Mouse (Mus musculus) left cerebral cortex, postnatal 4 days (tissue): ENCODE measurements around the gene Gli3. TPM values are rescaled to one million over a fixed set of nuclear protein-coding genes. Genes with fewer than 3 reads are reported as not detected.

Source experiments
- DNase-seq: peaks from one replicate; pipeline ENCODE4 v3.0.0-alpha.2; 2022
- intact Hi-C: fragments of 180-260 bp; cut with DNase I; formaldehyde crosslinking; loops from one replicate; pipeline ENCODE4 v1.15.1; 2025
- total RNA-seq, 2 experiments: library from RNA; stranded (reverse); gene quantifications; 2 replicates each; pipeline ENCODE4 v1.2.3; 2021

Gli3 gene
- total RNA-seq, 2 experiments from 2014 or later: 8.1 to 8.2 TPM

- intact Hi-C loops: no loop called here
- no peak for DNase-seq
Measured at GRCm38 (mm10) chr13:15699116-15699515, 236.1 kb downstream of the Gli3 start.

- DNase-seq: no peak
- intact Hi-C loops: no loop called here
Measured at GRCm38 (mm10) chr13:15704669-15705068, 241.6 kb downstream of the Gli3 start.

- no peak for DNase-seq
- intact Hi-C loops: no loop called here
Measured at GRCm38 (mm10) chr13:15707481-15707881, 244.4 kb downstream of the Gli3 start.

GRCm38 (mm10) chr13:15713486-15713885 lies 250.5 kb downstream of the Gli3 start:
- no peak for DNase-seq
- intact Hi-C loops: loop anchor here (10.0 kb wide), 1 partner anchor 249 kb away; the partner anchor contains the start of gene Gli3

- DNase-seq: no peak
- intact Hi-C loops: loop anchor here (10.0 kb wide), 1 partner anchor 250 kb away; the partner anchor contains the start of gene Gli3
Measured at GRCm38 (mm10) chr13:15714331-15714725, 251.3 kb downstream of the Gli3 start.

GRCm38 (mm10) chr13:15714726-15715437 lies 251.8 kb downstream of the Gli3 start:
- intact Hi-C loops: loop anchor here (5.0 to 10.0 kb wide), 2 partner anchors 250 to 1043 kb away; partner anchors contain the start of gene Gli3
- DNase-seq: peak; percentile 34

GRCm38 (mm10) chr13:15721446-15721845 lies 258.4 kb downstream of the Gli3 start:
- intact Hi-C loops: no loop called here
- DNase-seq: no peak

- no peak for DNase-seq
- intact Hi-C loops: no loop called here
Measured at GRCm38 (mm10) chr13:15722766-15723379, 259.8 kb downstream of the Gli3 start.

GRCm38 (mm10) chr13:15724723-15725122 lies 261.7 kb downstream of the Gli3 start:
- DNase-seq: no peak
- intact Hi-C loops: no loop called here

GRCm38 (mm10) chr13:15741771-15742170 lies 278.7 kb downstream of the Gli3 start:
- intact Hi-C loops: no loop called here
- peak; percentile 82 for DNase-seq

GRCm38 (mm10) chr13:15742308-15742707 lies 279.3 kb downstream of the Gli3 start:
- no peak for DNase-seq
- intact Hi-C loops: no loop called here

GRCm38 (mm10) chr13:15742777-15743176 lies 279.7 kb downstream of the Gli3 start:
- no peak for DNase-seq

GRCm38 (mm10) chr13:15758835-15759632 lies 296.0 kb downstream of the Gli3 start:
- intact Hi-C loops: loop anchor here (5.0 kb wide), 1 partner anchor 1087 kb away; no protein-coding TSS in a partner anchor
- peak; percentile 87 for DNase-seq

More at GRCm38 (mm10) chr13:15742777-15743176, 279.7 kb downstream of the Gli3 start:
- intact Hi-C loops: no loop called here

GRCm38 (mm10) chr13:15759633-15760441 lies 296.8 kb downstream of the Gli3 start:
- peak; percentile 5 for DNase-seq
- intact Hi-C loops: loop anchor here (5.0 kb wide), 2 partner anchors 1088 to 1108 kb away; no protein-coding TSS in a partner anchor

- intact Hi-C loops: loop anchor here (5.0 kb wide), 1 partner anchor 1110 kb away; no protein-coding TSS in a partner anchor
Measured at GRCm38 (mm10) chr13:15762291-15762690, 299.3 kb downstream of the Gli3 start.

GRCm38 (mm10) chr13:15762901-15763417 lies 299.9 kb downstream of the Gli3 start:
- intact Hi-C loops: loop anchor here (5.0 kb wide), 1 partner anchor 1111 kb away; no protein-coding TSS in a partner anchor
- peak; percentile 15 for DNase-seq

More at GRCm38 (mm10) chr13:15762291-15762690, 299.3 kb downstream of the Gli3 start:
- no peak for DNase-seq

- DNase-seq: no peak
- intact Hi-C loops: no loop called here
Measured at GRCm38 (mm10) chr13:15777624-15778023, 314.6 kb downstream of the Gli3 start.
